Mouse (Mus musculus): ENCODE data around the gene Crim1. TPM values are rescaled to one million over a fixed set of nuclear protein-coding genes. Genes with fewer than 3 reads are reported as not detected.

The Crim1 gene
- polyA plus RNA-seq, 1 experiment from 2014 or later: 2.6 TPM

DNA sequence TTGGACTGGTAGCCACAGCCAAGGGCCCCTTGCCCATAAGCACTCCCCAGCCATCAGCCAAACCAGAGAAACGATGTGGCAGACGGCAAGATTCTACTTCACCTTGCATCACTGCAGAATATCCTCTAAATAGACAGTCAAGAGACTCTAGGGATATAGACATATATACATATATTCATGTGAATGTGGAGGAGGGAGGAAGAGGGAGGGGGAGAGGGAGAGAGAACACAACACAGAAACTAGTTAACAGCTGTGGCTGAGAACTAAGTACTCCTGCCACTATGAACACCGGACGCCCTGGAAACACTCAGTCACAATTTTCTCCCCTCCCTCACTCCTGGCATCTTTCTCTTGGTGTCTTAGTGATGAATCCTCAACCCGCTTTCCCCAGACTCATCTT, 189.5 kb downstream of the Crim1 start:
- H3K4me3 ChIP-seq (ENCODE audit: control insufficient read depth in 1 of 2, insufficient read depth in 1 of 2, low read depth in 1 of 2, low read length in 2 of 2): no peak overlapping the region
- no peak overlapping the region for H3K4me2 ChIP-seq (ENCODE audit: low read length)
- H3K9me3 ChIP-seq (ENCODE audit: control insufficient read depth, low read length): no peaks in the 10 kb centered on the region
- 87% methylated on average over 5 of the region's 5 CpGs for WGBS
- no peaks in the 10 kb centered on the region; a peak in 1 of 4 replicates for H3K4me1 ChIP-seq (ENCODE audit: control insufficient read depth in 2 of 2, insufficient read depth in 2 of 2, low read length in 2 of 2)
- no peak overlapping the region for H3K9ac ChIP-seq (ENCODE audit: low read length)
- no peak overlapping the region for H3K27ac ChIP-seq (replicated peaks in 1 of 2; ENCODE audit: control insufficient read depth in 1 of 2, insufficient read depth in 1 of 2, low read depth in 2 of 2, low read length in 2 of 2)
- H3K36me3 ChIP-seq (ENCODE audit: control insufficient read depth, insufficient read depth, low read length): peaks cover 8% of the 10 kb centered on the region
- H3K27me3 ChIP-seq (ENCODE audit: control insufficient read depth, insufficient read depth, low read length): no peaks in the 10 kb centered on the region
- ATAC-seq (ENCODE audit: insufficient number of reproducible peaks, insufficient read depth, low FRiP score, low read depth): no peak

DNA sequence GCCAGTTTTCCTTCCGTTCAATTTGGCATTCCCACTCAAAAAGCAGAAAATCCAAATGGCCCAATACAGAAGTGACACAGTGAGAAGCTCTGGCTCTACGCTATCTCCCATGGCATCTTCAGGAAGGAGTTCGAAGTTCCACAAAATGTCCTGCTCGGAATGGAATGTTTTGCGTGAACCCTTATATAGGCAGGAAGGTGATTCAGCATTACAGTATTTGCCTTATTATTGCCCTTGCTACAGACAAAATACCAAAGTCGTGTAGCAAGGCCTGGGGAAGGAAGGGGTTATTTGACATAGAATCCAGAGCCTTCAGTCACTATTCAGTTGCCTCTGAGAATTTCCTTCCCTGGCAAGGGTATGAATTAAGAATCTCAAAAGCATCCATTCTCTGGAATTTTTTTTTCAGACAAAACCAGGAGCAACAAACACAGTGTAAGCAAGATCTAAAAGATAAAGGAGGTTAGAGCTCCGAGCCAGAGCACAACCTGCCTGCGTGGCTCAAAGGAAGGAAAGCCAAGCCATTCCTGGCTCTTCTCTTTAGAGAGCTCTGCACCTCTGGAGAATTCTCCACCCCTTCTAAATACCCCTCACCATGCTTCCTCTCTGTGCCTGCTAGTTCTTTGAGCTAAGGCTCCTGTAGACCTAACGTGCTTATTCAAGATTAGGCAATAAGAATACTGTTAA, 192.5 kb downstream of the Crim1 start:
- Histone ChIP-seq H3K27me3 (ENCODE audit: control insufficient read depth, insufficient read depth, low read length) (no peaks in the 10 kb centered on the region), H3K9ac (ENCODE audit: low read length) (no peak overlapping the region), H3K4me2 (ENCODE audit: low read length) (no peak overlapping the region), H3K4me1 (ENCODE audit: control insufficient read depth in 2 of 2, insufficient read depth in 2 of 2, low read length in 2 of 2) (no peaks in the 10 kb centered on the region; a peak in 1 of 4 replicates), H3K9me3 (ENCODE audit: control insufficient read depth, low read length) (no peaks in the 10 kb centered on the region), H3K36me3 (ENCODE audit: control insufficient read depth, insufficient read depth, low read length) (peaks cover 17% of the 10 kb centered on the region), H3K4me3 (ENCODE audit: control insufficient read depth in 1 of 2, insufficient read depth in 1 of 2, low read depth in 1 of 2, low read length in 2 of 2) (no peak overlapping the region), H3K27ac (replicated peaks in 1 of 2; ENCODE audit: control insufficient read depth in 1 of 2, insufficient read depth in 1 of 2, low read depth in 2 of 2, low read length in 2 of 2) (no peak overlapping the region)
- 69% methylated on average over 9 of the region's 9 CpGs for WGBS
- ATAC-seq (ENCODE audit: insufficient number of reproducible peaks, insufficient read depth, low FRiP score, low read depth): no peak

DNA sequence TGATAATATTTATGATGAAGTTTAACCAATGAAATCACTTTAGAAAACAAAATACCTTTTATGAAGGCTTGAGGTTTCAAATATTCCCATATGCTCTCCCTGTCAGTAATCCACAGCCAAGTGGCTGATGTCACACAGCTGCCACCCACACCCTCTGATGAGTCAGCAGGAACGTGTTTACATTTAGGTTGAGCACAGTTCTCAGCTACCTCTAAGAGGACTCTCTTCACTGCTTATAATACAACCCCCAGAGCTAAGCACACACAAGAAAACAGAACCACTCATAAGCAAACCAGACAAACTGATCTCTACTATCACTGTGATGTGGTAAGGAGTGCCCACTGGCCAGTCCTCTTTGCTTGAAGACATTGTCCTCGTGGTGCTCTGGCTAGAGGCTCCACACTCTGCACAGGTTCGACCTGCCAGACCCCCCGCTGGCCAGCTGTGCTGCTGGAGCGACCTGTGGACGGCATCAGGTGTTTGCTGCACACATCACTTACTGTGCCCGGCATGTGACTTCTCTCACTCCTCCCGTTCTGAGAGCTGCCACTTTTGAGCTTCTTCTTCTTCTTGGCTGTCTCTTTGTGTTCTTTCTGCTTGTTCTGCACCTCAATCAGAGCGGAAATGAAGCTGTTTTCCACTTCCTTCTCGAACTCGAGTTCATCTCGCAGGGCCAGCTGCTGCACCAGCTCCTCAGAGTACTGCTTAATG, 200.2 kb downstream of the Crim1 start:
- no peak for ATAC-seq (ENCODE audit: insufficient number of reproducible peaks, insufficient read depth, low FRiP score, low read depth)
- H3K36me3 ChIP-seq (ENCODE audit: control insufficient read depth, insufficient read depth, low read length): peaks cover 47% of the 10 kb centered on the region

DNA sequence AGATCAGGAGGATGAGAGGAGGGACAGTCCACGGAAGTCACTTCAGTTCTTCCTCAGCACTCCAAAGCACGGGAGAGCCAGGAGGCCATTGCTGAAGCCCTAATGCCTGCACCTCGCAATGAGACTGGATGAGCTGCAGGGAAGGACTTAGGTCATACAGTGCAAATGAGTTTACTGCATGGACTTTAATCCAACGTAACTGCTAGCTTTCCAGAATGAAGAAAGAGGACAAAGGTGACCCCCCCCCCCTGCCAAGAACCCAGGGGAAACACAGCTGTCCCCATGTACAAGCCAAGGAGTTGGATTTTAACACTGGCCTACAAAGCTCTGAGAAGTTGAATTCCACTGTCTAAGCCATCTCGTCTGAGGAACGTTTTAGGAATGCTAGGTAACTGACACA, 201.3 kb downstream of the Crim1 start:
- H3K4me1 ChIP-seq (ENCODE audit: control insufficient read depth in 2 of 2, insufficient read depth in 2 of 2, low read length in 2 of 2): peaks cover 10 to 18% of the 10 kb centered on the region in 2 experiments
- 56% methylated on average over 6 of the region's 6 CpGs for WGBS
- no peak overlapping the region for H3K9ac ChIP-seq (ENCODE audit: low read length)
- no peak overlapping the region for H3K4me3 ChIP-seq (ENCODE audit: control insufficient read depth in 1 of 2, insufficient read depth in 1 of 2, low read depth in 1 of 2, low read length in 2 of 2)
- H3K27me3 ChIP-seq (ENCODE audit: control insufficient read depth, insufficient read depth, low read length): no peaks in the 10 kb centered on the region
- H3K9me3 ChIP-seq (ENCODE audit: control insufficient read depth, low read length): no peaks in the 10 kb centered on the region
- ATAC-seq (ENCODE audit: insufficient number of reproducible peaks, insufficient read depth, low FRiP score, low read depth): no peak
- H3K36me3 ChIP-seq (ENCODE audit: control insufficient read depth, insufficient read depth, low read length): peaks cover 42% of the 10 kb centered on the region
- H3K4me2 ChIP-seq (ENCODE audit: low read length): no peak overlapping the region
- no peak overlapping the region for H3K27ac ChIP-seq (replicated peaks in 1 of 2; ENCODE audit: control insufficient read depth in 1 of 2, insufficient read depth in 1 of 2, low read depth in 2 of 2, low read length in 2 of 2)

More for the DNA sequence above, 200.2 kb downstream of the Crim1 start:
- 67% methylated on average over 12 of the region's 12 CpGs for WGBS
- Histone ChIP-seq H3K4me2 (ENCODE audit: low read length) (no peak overlapping the region), H3K9me3 (ENCODE audit: control insufficient read depth, low read length) (no peaks in the 10 kb centered on the region), H3K4me1 (ENCODE audit: control insufficient read depth in 2 of 2, insufficient read depth in 2 of 2, low read length in 2 of 2) (peaks cover 10 to 18% of the 10 kb centered on the region in 2 experiments), H3K4me3 (ENCODE audit: control insufficient read depth in 1 of 2, insufficient read depth in 1 of 2, low read depth in 1 of 2, low read length in 2 of 2) (no peak overlapping the region), H3K27ac (replicated peaks in 1 of 2; ENCODE audit: control insufficient read depth in 1 of 2, insufficient read depth in 1 of 2, low read depth in 2 of 2, low read length in 2 of 2) (0 out of 4 replicates have a peak overlapping the region, but pooled peaks of 1 of the 2 experiments have one; percentile 14), H3K27me3 (ENCODE audit: control insufficient read depth, insufficient read depth, low read length) (no peaks in the 10 kb centered on the region), H3K9ac (ENCODE audit: low read length) (no peak overlapping the region)

DNA sequence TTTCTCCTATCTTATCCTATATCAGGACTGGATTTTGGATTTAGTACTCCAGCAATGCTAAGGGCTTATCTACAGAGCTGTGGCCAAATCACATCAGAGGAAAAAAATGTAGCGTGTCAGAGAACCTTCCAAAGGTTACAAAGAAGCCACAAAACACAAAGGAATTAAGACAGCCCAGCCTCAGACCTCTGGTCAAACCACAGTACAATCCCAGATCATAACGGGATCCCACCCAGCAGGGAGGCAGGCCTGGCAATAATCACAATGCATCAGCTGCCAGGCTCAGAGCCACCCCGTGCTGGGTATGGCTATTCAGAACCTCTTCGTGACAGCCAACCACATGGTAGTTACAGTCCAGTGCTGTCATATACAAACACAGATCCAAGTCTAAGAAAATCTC, 201.7 kb downstream of the Crim1 start:
- ATAC-seq (ENCODE audit: insufficient number of reproducible peaks, insufficient read depth, low FRiP score, low read depth): no peak
- Histone ChIP-seq H3K4me2 (ENCODE audit: low read length) (no peak overlapping the region), H3K27me3 (ENCODE audit: control insufficient read depth, insufficient read depth, low read length) (no peaks in the 10 kb centered on the region), H3K4me3 (ENCODE audit: control insufficient read depth in 1 of 2, insufficient read depth in 1 of 2, low read depth in 1 of 2, low read length in 2 of 2) (no peak overlapping the region), H3K9me3 (ENCODE audit: control insufficient read depth, low read length) (no peaks in the 10 kb centered on the region), H3K9ac (ENCODE audit: low read length) (no peak overlapping the region), H3K27ac (replicated peaks in 1 of 2; ENCODE audit: control insufficient read depth in 1 of 2, insufficient read depth in 1 of 2, low read depth in 2 of 2, low read length in 2 of 2) (no peak overlapping the region), H3K36me3 (ENCODE audit: control insufficient read depth, insufficient read depth, low read length) (peaks cover 39% of the 10 kb centered on the region), H3K4me1 (ENCODE audit: control insufficient read depth in 2 of 2, insufficient read depth in 2 of 2, low read length in 2 of 2) (peaks cover 10 to 18% of the 10 kb centered on the region in 2 experiments)
- 36% methylated on average over 4 of the region's 4 CpGs for WGBS

DNA sequence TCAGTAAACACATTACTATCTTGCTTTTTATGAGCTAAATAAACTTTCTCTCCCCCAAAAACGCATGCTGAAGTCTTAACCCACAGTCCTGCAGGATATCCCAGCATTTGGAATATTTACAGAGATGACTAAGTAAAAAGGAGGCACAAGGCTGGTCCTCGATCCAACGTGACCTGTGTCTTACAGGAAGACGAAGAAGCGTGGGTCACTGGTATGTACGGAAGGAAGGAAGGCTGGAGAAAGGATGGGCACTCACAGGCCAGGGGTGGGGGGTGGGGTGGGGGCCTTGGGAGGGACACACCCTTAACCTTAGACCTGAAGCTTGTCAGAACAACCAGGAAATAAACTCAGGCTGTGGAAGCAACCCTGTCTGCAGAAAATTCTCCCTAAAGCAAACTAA, 202.1 kb downstream of the Crim1 start:
- no peak for ATAC-seq (ENCODE audit: insufficient number of reproducible peaks, insufficient read depth, low FRiP score, low read depth)
- no peak overlapping the region for H3K9ac ChIP-seq (ENCODE audit: low read length)
- H3K4me3 ChIP-seq (ENCODE audit: control insufficient read depth in 1 of 2, insufficient read depth in 1 of 2, low read depth in 1 of 2, low read length in 2 of 2): no peak overlapping the region
- no peaks in the 10 kb centered on the region for H3K27me3 ChIP-seq (ENCODE audit: control insufficient read depth, insufficient read depth, low read length)
- no peaks in the 10 kb centered on the region for H3K9me3 ChIP-seq (ENCODE audit: control insufficient read depth, low read length)
- 73% methylated on average over 6 of the region's 6 CpGs for WGBS
- no peak overlapping the region for H3K4me2 ChIP-seq (ENCODE audit: low read length)
- peaks cover 39% of the 10 kb centered on the region for H3K36me3 ChIP-seq (ENCODE audit: control insufficient read depth, insufficient read depth, low read length)
- H3K27ac ChIP-seq (replicated peaks in 1 of 2; ENCODE audit: control insufficient read depth in 1 of 2, insufficient read depth in 1 of 2, low read depth in 2 of 2, low read length in 2 of 2): no peak overlapping the region
- H3K4me1 ChIP-seq (ENCODE audit: control insufficient read depth in 2 of 2, insufficient read depth in 2 of 2, low read length in 2 of 2): peaks cover 10 to 19% of the 10 kb centered on the region in 2 experiments

DNA sequence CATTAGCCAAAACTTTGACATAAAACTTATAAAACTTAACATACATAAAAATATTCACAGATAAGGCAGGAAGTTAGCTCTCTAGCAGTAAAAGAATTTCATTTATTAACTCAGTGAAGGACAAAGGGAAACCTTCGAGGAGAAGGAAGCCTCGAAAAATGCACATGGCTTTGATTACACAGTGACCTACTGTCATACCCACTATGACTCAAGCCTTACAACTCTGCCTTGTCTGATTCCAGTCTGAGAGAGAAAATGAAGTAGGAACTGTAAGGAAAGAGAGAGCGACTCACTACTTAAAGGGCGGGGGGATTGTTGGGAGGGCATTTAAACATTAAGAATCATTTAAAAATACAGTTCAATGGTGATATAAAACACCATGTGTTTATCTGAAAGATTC, 203.2 kb downstream of the Crim1 start:
- Histone ChIP-seq H3K9ac (ENCODE audit: low read length) (no peak overlapping the region), H3K4me3 (ENCODE audit: control insufficient read depth in 1 of 2, insufficient read depth in 1 of 2, low read depth in 1 of 2, low read length in 2 of 2) (no peak overlapping the region), H3K27ac (replicated peaks in 1 of 2; ENCODE audit: control insufficient read depth in 1 of 2, insufficient read depth in 1 of 2, low read depth in 2 of 2, low read length in 2 of 2) (peak overlapping the region; percentile 43 to 51; a peak in 3 of 4 replicates), H3K36me3 (ENCODE audit: control insufficient read depth, insufficient read depth, low read length) (peaks cover 38% of the 10 kb centered on the region), H3K9me3 (ENCODE audit: control insufficient read depth, low read length) (no peaks in the 10 kb centered on the region), H3K4me2 (ENCODE audit: low read length) (no peak overlapping the region), H3K4me1 (ENCODE audit: control insufficient read depth in 2 of 2, insufficient read depth in 2 of 2, low read length in 2 of 2) (peaks cover 13 to 25% of the 10 kb centered on the region in 2 experiments), H3K27me3 (ENCODE audit: control insufficient read depth, insufficient read depth, low read length) (no peaks in the 10 kb centered on the region)
- ATAC-seq (ENCODE audit: insufficient number of reproducible peaks, insufficient read depth, low FRiP score, low read depth): no peak
- 73% methylated on average over 4 of the region's 4 CpGs for WGBS
